Mouse (Mus musculus): Measurements from ENCODE around the gene Tgfb3. TPM values are rescaled to one million over a fixed set of nuclear protein-coding genes. Genes with fewer than 3 reads are reported as not detected.
A peak's percentile ranks its signal among the peaks of the same experiment; 100 is the strongest.

Gene Tgfb3
- 1.3 and 1.6 TPM in 2 replicates for total RNA-seq (2017)

DNA sequence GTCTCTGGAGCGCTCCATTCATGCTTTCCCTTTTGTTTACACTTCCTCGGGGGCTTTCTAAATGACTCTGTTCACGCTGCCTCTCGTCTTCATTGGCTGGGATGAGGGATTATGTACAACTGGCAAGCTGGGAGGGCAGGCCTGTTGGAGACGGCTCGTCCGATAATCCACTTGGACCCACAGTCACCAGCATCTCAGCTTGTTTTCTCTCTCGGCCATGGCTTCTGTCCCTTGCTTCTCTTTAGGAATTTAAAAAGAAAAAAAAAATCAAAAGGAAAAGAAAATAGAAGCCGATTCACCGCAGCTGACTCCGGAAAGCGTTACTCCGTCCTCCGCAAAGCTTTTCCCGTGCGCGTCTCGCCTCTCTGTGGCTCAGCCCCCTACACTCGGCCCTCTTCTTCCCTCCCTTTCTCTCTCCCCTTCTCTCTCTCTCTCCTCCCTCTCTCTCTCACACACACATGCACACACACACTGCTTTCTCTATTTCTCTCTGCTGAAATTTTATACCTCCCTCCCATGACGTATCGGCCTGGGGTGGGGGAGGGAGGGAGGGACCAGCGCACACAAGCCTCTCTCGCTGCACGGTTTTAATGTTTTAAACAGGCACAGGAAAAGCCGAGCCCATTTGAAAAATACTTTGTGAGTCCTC, at the start of gene Tgfb3:
Gene Tgfb3, minus strand, starts transcription at position 489 of the 649 bp plus-strand sequence.
- ATAC-seq (ENCODE audit: extremely low read depth, insufficient number of reproducible peaks, low FRiP score, poor library complexity, severe bottlenecking): peak; percentile 7; the same call in 1 of the 2 replicates

DNA sequence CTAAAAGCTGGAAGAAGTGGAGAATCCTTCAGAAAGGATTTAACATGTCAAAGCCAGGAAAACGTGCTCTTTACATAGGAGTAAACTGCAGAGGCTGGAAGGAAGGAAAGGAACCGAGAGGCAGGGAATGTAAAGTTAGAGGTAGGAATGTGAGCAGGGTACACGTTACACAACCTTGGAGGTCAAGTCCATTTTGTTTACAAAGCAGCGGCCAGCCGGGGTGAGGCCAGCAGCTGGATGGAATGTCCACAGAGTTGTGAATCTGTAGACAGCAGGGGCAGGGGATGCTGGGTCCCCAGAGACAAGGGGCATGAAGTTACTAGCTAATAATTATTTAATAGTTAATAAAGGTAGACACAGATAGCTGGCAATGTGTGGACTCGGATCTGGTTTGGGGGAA, 49.3 kb upstream of the Tgfb3 start:
- no peak for ATAC-seq (ENCODE audit: extremely low read depth, insufficient number of reproducible peaks, low FRiP score, poor library complexity, severe bottlenecking)

DNA sequence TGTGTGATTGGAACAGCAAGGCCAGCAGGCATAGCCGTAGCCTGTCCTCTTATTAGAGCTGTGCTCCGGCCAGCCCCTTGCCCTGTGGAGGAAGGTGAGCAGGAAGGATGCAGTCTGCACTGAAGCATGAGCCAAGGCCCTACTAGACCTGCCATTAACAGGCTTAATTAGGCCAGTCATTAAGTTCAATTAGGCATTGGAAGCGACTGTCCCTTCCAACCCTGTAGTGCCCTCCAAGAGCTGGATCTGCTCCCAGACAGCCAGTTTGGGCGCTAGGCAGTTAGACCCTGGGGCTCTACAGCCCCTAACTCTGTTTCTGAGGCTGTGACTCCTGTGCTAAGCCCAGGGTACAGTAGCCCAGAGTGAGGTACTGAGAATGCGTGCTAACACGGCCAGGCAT, 45.2 kb upstream of the Tgfb3 start:
- ATAC-seq (ENCODE audit: extremely low read depth, insufficient number of reproducible peaks, low FRiP score, poor library complexity, severe bottlenecking): no peak

DNA sequence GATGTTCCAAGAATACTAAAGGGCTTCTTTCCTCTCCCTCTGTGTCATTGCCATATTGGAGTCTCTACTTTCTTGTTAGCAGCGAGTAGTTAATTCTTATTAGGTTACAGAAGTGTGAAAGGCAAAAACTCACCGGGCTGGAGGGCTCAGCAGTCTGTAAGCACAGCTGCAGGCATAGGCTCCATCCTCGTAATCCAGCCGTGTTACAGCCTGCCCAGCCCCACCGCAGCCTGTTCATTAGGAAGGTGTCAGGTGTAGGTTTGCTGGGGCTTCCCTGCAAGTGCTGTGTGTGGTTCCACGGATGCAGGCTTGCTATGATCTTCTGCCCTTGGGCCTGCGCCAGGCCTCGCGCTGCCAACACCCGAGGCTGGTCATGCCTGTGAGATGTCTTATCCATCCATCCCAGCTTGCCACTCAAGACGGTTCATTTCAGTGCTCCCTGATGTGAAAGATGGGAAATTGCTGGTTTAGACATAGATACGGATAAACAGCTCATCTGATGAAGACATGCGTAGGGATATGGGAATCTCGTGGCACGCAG, 37.5 kb upstream of the Tgfb3 start:
- ATAC-seq (ENCODE audit: extremely low read depth, insufficient number of reproducible peaks, low FRiP score, poor library complexity, severe bottlenecking): no peak

DNA sequence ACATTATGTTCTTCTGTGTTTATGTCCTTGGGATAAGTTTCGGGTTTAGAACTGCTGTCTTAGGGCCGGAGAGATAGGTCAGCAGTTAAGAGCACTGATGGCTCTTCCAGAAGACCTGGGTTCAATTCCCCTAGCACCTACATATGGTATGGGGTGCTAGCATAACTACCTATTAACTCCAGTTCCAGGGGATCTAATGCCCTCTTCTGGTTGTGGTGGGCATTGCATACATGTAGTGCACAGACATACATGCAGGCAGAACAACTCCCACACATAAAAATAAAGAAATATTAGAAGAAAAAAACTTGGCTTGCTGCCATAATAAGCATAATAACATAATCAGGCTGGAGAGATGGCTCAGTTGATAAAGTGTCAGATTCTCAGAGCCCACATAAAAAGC, 31.8 kb upstream of the Tgfb3 start:
- ATAC-seq (ENCODE audit: extremely low read depth, insufficient number of reproducible peaks, low FRiP score, poor library complexity, severe bottlenecking): no peak

DNA sequence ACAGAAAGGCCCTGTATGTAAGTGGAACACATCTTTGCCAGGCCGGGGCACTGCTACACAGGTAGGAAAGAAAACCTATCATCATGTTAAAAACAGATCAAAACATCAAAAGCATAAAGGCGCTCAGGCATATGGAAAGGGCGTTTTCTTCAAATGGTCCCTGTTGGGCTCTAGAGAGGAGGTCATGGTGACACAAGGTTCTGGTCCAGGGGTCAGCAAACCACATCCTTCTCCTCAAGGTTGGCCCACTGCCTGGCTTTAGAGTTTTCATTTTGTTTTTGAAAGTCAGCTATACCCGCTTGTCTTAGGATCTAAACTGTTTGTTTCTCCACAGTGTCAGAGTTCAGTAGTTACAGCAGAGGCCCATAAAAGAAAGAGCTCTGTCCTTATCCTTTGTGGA, 30.7 kb upstream of the Tgfb3 start:
- ATAC-seq (ENCODE audit: extremely low read depth, insufficient number of reproducible peaks, low FRiP score, poor library complexity, severe bottlenecking): peak; percentile 73

DNA sequence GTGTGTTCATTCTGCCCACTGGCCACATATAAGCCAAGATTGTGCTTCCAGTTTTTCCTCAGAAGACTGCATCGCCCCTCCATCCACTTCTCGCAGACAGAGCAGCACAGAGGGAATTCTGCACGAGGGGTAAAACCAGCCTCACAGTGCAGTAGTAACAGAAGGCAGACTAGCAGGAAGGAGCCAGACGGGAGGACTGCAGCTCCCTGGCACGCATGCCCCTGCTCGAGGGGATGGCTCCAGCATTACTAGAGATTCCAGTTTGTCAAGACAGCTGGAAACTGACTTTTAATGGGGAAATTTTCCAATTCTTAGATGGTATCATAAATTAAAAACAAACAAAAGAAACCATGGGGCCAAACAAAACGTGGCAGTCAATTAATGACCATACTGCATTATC, 28.8 kb upstream of the Tgfb3 start:
- ATAC-seq (ENCODE audit: extremely low read depth, insufficient number of reproducible peaks, low FRiP score, poor library complexity, severe bottlenecking): no peak

DNA sequence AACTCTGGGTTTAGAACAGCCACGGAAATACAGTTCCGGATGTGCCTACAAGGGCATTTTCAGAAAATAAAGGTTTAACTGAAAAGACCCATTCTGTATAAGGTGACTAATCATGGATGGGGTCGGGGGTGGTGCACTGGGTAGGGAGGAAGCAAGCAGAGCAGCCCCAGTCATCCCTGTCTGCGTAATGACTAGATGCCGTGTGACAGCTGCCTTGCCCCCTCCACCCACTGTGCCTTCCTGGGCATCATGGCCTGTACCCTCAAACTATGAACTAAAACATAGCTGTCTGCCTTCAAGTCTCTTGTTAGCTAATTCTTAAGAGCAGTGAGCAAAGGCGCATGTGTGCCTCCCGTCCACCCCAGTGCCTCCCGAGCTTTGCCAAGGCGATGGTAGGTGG, 27.2 kb upstream of the Tgfb3 start:
- no peak for ATAC-seq (ENCODE audit: extremely low read depth, insufficient number of reproducible peaks, low FRiP score, poor library complexity, severe bottlenecking)

DNA sequence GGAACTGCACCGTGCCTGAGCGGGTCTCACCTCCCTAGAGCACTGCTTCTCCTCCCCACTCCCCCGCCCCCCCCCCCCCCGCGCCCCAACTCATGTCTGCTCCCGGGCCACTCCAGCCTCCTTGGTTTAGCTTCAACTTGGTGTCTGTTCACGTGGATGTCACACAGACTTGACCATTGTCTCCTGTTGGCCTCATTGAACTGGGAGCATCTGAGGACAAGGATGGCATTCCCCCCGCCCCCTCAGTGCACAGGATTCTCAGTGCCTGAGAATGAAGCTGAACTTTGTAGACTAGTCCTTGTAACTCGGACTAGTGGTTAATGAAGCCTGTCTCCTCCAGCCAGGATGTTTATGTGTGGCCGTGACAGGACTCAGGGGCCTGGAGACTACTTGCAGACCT, 26.7 kb upstream of the Tgfb3 start:
- ATAC-seq (ENCODE audit: extremely low read depth, insufficient number of reproducible peaks, low FRiP score, poor library complexity, severe bottlenecking): no peak

DNA sequence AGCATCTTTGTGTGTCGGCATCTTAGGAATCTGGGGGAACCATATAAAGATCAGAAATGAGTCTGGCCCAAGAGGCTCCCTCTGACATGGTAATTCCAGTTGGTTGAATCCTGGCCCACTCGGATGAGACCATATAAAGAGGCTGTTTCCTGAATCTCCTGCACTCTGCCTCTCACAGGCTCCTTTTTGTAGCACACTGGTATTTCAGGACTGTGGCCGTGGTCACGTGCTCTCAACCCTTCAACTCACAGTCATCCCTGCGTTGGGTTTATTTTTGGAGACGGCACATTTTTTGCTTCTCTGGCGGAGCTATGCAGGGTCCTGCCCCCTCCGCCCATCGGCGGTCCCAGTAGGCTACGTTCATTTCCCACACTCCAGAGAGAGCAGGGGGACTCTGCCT, 25.5 kb upstream of the Tgfb3 start:
- no peak for ATAC-seq (ENCODE audit: extremely low read depth, insufficient number of reproducible peaks, low FRiP score, poor library complexity, severe bottlenecking)

DNA sequence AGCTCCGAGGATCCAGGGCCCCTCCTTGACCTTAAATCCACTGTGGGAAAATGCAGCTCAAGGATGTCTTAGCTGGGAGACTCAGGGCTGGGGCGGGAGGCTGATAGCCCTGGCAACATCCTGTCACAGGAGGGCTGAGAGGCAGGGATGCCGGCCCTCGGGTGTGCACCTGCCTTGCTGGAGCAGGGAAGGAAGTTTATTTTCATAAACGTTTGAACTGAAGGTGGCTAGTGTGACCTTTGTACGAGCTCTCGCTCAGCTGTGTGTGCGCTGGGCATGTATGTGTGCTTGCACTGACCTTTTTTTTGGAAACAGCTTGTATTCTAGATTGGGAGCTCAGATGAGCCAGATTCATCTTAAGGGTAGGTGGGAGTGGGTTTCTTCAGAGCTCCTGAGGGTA, 25.0 kb upstream of the Tgfb3 start:
- no peak for ATAC-seq (ENCODE audit: extremely low read depth, insufficient number of reproducible peaks, low FRiP score, poor library complexity, severe bottlenecking)

DNA sequence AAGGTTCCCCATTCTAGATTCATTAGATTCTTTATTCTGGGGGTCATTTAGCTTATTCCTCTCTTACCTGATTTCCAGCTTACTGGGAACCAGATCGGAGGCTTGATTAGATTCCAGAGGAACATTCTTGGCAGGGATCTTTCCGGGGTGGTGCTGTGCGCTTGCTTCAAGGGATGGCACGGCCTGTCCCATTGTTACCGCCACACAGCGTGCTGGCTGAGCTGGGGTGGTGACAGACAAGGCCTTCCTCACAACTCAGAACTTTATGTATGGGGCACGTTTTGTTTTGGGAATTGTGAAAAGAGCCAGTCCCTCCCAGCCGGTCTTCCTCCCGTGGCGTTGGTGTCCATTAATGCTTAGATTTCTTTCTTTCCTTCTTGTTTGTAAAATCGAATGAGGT, 24.6 kb upstream of the Tgfb3 start:
- ATAC-seq (ENCODE audit: extremely low read depth, insufficient number of reproducible peaks, low FRiP score, poor library complexity, severe bottlenecking): no peak

DNA sequence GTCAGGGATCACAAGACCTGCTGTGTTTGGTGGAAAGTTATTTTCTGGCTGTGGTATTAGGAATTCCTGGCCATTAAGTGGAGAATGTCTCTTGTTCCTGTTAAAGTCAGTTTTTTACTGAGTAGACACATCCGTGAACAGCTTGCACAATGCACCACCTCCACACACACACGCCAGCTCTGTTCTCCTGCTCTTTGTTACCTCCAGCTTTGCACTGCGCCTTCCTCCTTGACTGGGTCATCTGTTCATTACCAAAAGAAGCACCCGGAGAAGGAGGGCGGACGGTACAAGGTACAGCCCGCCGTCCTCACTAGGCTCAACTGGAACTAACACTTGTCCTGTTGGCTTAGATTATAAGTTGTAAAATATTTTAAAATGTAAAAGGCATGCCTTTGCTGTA, 23.8 kb upstream of the Tgfb3 start:
- no peak for ATAC-seq (ENCODE audit: extremely low read depth, insufficient number of reproducible peaks, low FRiP score, poor library complexity, severe bottlenecking)

DNA sequence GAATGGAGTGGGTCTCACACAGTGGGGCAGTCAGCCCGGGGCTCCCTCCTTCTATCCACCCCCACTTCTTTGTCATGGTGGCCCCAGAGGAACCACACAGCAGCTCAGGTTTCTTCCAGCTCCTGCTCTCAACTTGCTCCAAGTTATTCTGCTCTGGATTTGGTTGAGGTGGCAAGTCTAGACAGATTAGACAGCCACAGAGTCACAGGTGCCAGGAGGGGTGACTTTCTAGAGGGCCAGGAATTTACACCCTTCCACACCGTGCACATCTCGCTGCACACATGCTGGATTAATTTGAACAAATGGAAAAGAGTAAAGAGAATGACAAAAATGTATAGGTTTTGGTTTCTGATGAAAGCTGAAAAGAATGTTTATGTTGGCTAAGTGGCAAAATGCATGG, 21.9 kb upstream of the Tgfb3 start:
- no peak for ATAC-seq (ENCODE audit: extremely low read depth, insufficient number of reproducible peaks, low FRiP score, poor library complexity, severe bottlenecking)

DNA sequence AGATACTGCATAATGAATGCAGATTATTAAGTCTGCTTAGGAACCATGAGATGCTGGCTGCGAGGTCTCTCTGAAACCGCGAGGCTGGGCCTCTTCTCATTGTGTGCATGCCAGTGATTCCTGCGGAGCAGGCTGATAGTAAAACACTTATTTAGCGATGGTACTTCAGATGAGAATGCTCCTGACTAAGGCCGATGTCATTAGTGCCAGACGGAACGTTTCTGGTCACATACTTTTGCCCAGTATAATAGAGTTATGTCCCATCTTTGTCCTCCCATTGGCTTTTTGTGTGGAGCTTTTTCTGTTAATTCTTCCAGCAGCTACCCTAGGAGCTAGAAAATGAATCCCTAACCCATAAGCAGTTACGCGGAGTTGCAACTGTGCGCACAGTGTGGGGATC, 18.9 kb upstream of the Tgfb3 start:
- no peak for ATAC-seq (ENCODE audit: extremely low read depth, insufficient number of reproducible peaks, low FRiP score, poor library complexity, severe bottlenecking)

DNA sequence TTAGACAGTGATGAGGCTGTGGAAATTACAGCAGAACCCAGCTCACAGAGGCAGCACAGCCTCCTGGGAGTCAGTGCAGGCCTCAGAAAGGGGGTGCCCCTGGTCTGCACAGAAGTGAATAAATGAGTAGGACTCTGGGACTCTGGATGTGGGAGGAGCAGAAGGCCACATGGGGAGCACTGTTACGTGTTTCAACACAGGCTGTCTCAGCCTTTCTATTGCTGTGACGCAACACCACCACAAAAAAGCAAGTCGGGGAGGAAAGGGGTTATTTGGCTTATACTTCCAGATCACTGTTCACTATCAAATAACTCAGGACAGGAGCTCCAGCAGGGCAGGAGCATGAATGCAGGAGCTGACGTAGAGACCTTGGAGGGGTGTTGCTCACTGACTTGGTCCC, 17.0 kb upstream of the Tgfb3 start:
- ATAC-seq (ENCODE audit: extremely low read depth, insufficient number of reproducible peaks, low FRiP score, poor library complexity, severe bottlenecking): no peak

DNA sequence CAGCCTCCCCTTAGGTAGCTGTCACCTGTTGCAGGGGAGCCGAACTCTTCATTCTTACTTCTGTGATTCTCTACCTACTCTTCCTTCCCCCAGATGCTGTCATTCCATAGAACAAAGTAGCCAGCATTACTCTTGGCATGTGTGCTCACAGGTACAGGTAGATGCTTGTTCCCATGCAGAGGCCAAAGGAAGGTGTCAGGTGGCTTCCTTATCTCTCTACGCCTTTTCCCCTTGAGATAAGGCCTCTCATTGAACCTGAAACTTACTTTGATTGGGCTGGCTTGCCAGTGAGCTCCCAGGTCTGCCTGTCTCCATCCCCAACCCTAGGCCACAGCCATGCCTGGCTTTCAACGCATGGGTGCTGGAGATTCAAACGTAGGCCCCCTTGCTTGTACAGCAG, 15.2 kb upstream of the Tgfb3 start:
- no peak for ATAC-seq (ENCODE audit: extremely low read depth, insufficient number of reproducible peaks, low FRiP score, poor library complexity, severe bottlenecking)

DNA sequence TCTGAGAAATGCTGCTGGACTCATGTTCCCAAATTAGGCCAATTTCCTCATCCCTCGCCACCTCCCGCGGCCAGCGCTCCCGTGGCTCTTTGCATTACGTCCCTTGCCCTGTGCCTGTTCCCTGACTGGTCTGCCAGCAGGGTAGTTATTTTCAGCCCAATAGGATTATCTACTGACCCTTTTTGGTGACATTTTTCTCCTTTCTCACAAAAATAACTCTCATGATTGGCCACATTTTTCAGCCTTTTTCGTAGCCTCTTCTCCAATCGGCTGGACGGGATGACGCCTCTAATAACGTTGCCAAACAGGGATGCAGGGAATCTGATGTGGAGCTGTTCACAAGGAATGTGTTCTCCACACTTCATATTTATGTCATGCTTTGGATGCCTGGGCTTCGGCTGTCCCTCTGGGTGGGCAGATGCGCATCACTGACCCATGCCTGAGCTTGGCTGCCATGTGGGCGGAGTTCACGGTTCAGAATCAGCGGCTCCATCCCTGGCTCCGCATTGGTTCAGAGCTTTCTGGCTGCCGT, 12.8 kb upstream of the Tgfb3 start:
- ATAC-seq (ENCODE audit: extremely low read depth, insufficient number of reproducible peaks, low FRiP score, poor library complexity, severe bottlenecking): no peak

DNA sequence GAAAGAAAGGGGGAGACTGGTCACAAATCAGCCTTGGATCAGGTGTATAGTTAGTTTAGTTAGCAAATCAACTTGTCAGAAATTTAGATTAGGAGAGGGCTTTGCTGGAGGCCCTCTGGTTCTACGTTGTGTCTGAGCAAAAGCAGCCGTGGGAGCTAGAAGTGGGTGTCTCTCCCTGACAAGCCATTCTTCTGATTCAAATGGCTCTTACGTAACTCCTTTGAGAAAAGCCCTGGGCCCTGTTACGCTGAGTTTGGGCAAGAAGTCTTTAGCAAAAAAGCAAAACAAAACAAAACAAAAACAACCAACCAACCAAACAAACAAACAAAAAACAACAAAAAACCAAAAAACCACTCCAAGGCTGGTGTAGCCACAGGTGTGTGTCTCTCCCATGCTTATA, 11.9 kb upstream of the Tgfb3 start:
- ATAC-seq (ENCODE audit: extremely low read depth, insufficient number of reproducible peaks, low FRiP score, poor library complexity, severe bottlenecking): no peak

DNA sequence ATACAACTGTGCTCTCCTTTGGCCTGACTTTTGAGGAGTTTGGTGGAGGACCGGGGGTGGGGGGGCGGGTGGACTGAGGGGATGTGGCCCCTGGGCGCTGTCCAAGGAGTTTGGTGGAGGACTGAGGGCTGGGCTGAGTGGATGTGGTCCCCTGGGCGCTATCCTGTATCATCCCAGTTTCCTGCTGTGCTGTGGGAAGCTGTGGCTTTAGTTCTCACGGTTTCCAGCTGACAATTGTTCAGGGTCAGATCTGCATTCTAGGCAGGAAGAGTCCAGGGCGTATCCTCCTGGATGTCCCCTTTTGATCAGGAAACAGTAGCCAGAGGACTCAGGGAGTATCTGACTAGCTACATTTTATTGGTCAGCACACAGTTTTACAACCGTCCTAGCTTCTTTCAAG, 9.2 kb upstream of the Tgfb3 start:
- ATAC-seq (ENCODE audit: extremely low read depth, insufficient number of reproducible peaks, low FRiP score, poor library complexity, severe bottlenecking): no peak

DNA sequence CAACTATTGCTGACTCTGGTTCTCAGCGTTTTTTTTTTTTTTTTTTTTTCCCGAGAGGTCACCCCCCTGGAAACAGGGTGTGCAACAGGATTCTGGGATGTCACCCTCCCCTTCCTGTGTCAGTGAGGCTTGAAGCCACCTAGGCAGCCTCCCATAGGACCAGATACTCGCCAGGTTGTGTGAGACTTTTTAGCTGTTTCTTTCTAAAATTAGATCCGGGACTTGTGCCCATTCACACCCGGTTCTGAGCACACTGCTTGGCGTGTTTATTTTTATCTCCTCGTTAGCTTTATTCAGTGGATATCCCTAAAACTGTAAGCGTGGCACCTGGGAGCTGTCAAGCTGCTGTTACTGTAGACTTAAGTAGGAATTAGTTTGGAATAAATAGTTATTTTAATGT, 7.7 kb upstream of the Tgfb3 start:
- no peak for ATAC-seq (ENCODE audit: extremely low read depth, insufficient number of reproducible peaks, low FRiP score, poor library complexity, severe bottlenecking)

All from neutrophil, adult 5-6 weeks (primary cell).